Mouse (Mus musculus) 3134 (cell line): ENCODE measurements around the gene Snrpa.

Experiments used
- DNase-seq: peaks from one replicate; pipeline ENCODE4 v3.0.0-alpha.2; 2011; ENCODE audit warnings: low spot score; ENCODE audit not compliant: insufficient read length; ENCODE audit errors: extremely low read depth

Snrpa gene

GRCm38 (mm10) chr7:27167475-27168094 is 28.5 kb downstream of the Snrpa start:
- no peak for DNase-seq

GRCm38 (mm10) chr7:27166614-27167474 is 29.2 kb downstream of the Snrpa start, which contains the start of gene Egln2:
Gene Egln2 (minus strand): TSS chr7:27166802.
- peak; percentile 82 for DNase-seq

- DNase-seq, result peak; percentile 83
Measured at GRCm38 (mm10) chr7:27166229-27166613, 29.9 kb downstream of the Snrpa start.

- no peak for DNase-seq
Measured at GRCm38 (mm10) chr7:27165696-27166095, 30.4 kb downstream of the Snrpa start.

GRCm38 (mm10) chr7:27165007-27165655 is 30.9 kb downstream of the Snrpa start:
- no peak for DNase-seq

- DNase-seq, result no peak
Measured at GRCm38 (mm10) chr7:27164112-27164947, 31.7 kb downstream of the Snrpa start.

- no peak for DNase-seq
Measured at GRCm38 (mm10) chr7:27163450-27163805, 32.6 kb downstream of the Snrpa start.

- DNase-seq, result no peak
Measured at GRCm38 (mm10) chr7:27162780-27163449, 33.2 kb downstream of the Snrpa start.

GRCm38 (mm10) chr7:27161744-27162143 is 34.3 kb downstream of the Snrpa start:
- peak; percentile 44 for DNase-seq

- DNase-seq, result no peak
Measured at GRCm38 (mm10) chr7:27160921-27161320, 35.1 kb downstream of the Snrpa start.

- peak; percentile 81 for DNase-seq
Measured at GRCm38 (mm10) chr7:27159882-27160281, 36.2 kb downstream of the Snrpa start.

- no peak for DNase-seq
Measured at GRCm38 (mm10) chr7:27159256-27159655, 36.8 kb downstream of the Snrpa start.

GRCm38 (mm10) chr7:27158171-27158570 is 37.9 kb downstream of the Snrpa start:
- DNase-seq, result no peak

GRCm38 (mm10) chr7:27156005-27156404 is 40.1 kb downstream of the Snrpa start:
- no peak for DNase-seq

- DNase-seq, result no peak
Measured at GRCm38 (mm10) chr7:27153205-27153764, 42.8 kb downstream of the Snrpa start, which contains the start of gene Cyp2t4. Gene Cyp2t4 (plus strand): TSS chr7:27153714.
